In genomic region chr3:87770280-87770679, GRCm38 (mm10) we compare ENCODE assay signal across 8 mouse cellular contexts. TPM values are rescaled to one million over a fixed set of nuclear protein-coding genes. Genes with fewer than 3 reads are reported as not detected.
DNase-seq lines count a peak whose midpoint lies in the region; TF ChIP-seq lines count a peak whose summit lies in the region.

No protein-coding gene starts in this region.

- H3K79me2 ChIP-seq in heart, adult 2 months (replicated peaks; ENCODE audit: control insufficient read depth, insufficient read depth, low read length): no peaks in the 10 kb centered on the region

- intact Hi-C loops in heart, adult 2 months (cut with DNase I): loop anchor here (1.0 to 2.0 kb wide), 2 partner anchors 46 to 69 kb away; no protein-coding TSS in a partner anchor
- intact Hi-C loops in heart, postnatal 25 days (cut with DNase I): loop anchor here (1.0 kb wide), 2 partner anchors 46 to 68 kb away; no protein-coding TSS in a partner anchor

- TF ChIP-seq EP300 in heart, adult 2 months (IDR thresholded peaks at IDR 0.05; ENCODE audit: insufficient read depth, low read depth, low read length): no peak

- H3K36me3 ChIP-seq in heart, adult 2 months (ENCODE audit: control insufficient read depth, insufficient read depth, low read length): no peaks in the 10 kb centered on the region

- DNase-seq in heart, adult 2 months: no peak
- DNase-seq in heart, postnatal 25 days (ENCODE audit: low spot score): no peak
- peak; percentile 48 to 60 for DNase-seq in right cerebral cortex, postnatal 10 days (ENCODE audit: low spot score in 2 of 2)
- DNase-seq in right cerebral cortex, postnatal 36 days (ENCODE audit: low spot score in 2 of 2): no peak
- DNase-seq in cerebellum, adult 8-10 months: peak; percentile 34
- peak; percentile 64 to 72 for DNase-seq in kidney, postnatal 36 days
- peak; percentile 30 for DNase-seq in retina, adult 2 months (ENCODE audit: low read depth, low spot score)
- DNase-seq in urinary bladder, postnatal 10 days (ENCODE audit: low spot score): no peak

- H3K27ac ChIP-seq in heart, adult 2 months: no peak overlapping the region

- peak; percentile 95 for TF ChIP-seq CTCF in heart, adult 2 months (IDR thresholded peaks at IDR 0.05)

- peaks cover 7% of the 10 kb centered on the region for H3K4me1 ChIP-seq in heart, adult 2 months (ENCODE audit: control insufficient read depth, insufficient read depth, low read length)

- H3K27me3 ChIP-seq in heart, adult 2 months (ENCODE audit: control insufficient read depth, insufficient read depth, low read length): no peaks in the 10 kb centered on the region

- no peak overlapping the region for H3K9ac ChIP-seq in heart, adult 2 months (ENCODE audit: low read depth, low read length)

- H3K4me3 ChIP-seq in heart, adult 2 months: no peak overlapping the region

- TF ChIP-seq POLR2A in heart, adult 2 months (IDR thresholded peaks at IDR 0.05; ENCODE audit: insufficient read depth, low read depth, low read length): no peak

- WGBS in heart, adult 2 months: under 1% methylated on average over 4 of the region's 4 CpGs

RNA-seq across cellular contexts. Expression of gene Lrrc71, which starts 21.9 kb away (rescaled TPM):
- total RNA-seq in heart, adult 2 months (2021): under 1 TPM; 0.36 to 0.47 TPM
- polyA plus RNA-seq in heart, adult 2 months (2012; rRNA removed): 0.26 and 1.1 TPM in 2 replicates
- under 1 TPM; 0.16 to 0.17 TPM for total RNA-seq in heart, postnatal 25 days (2021)

RNA-seq across cellular contexts. Expression of gene Ntrk1, which starts 24.7 kb away (rescaled TPM):
- total RNA-seq in heart, adult 2 months (2021): under 1 TPM; 0.14 to 0.16 TPM
- polyA plus RNA-seq in heart, adult 2 months (2012; rRNA removed): 0.38 and 0.57 TPM in 2 replicates
- under 1 TPM; 0.17 to 0.18 TPM for total RNA-seq in heart, postnatal 25 days (2021)

RNA-seq across cellular contexts. Expression of gene Insrr, which starts 26.5 kb away (rescaled TPM):
- under 1 TPM in 1 of 2 experiments, not detected in 1; 0.05 TPM for total RNA-seq in heart, adult 2 months (2021)
- 0.04 TPM in 1 of 2 replicates, not detected in the other for polyA plus RNA-seq in heart, adult 2 months (2012; rRNA removed)
- total RNA-seq in heart, postnatal 25 days (2021): under 1 TPM in 1 of 2 experiments, not detected in 1; 0.08 TPM

RNA-seq across cellular contexts. Expression of gene Pear1, which starts 53.8 kb away (rescaled TPM):
- total RNA-seq in heart, adult 2 months (2021): 10 to 100 TPM; 17.1 to 18.7 TPM
- polyA plus RNA-seq in heart, adult 2 months (2012; rRNA removed): 42.5 and 45.0 TPM in 2 replicates
- 10 to 100 TPM; 17.9 to 21.7 TPM for total RNA-seq in heart, postnatal 25 days (2021)

Comparison
In these comparisons a context has a peak if more than half of its experiments do, and no peak if none do; other contexts are left out.
1. DNase-seq: peak in right cerebral cortex, postnatal 10 days (2 of 2), cerebellum, adult 8-10 months (single experiment), kidney, postnatal 36 days (2 of 2) and retina, adult 2 months (single experiment); none in heart, adult 2 months (0 of 2), heart, postnatal 25 days (single experiment), right cerebral cortex, postnatal 36 days (0 of 2) and urinary bladder, postnatal 10 days (single experiment).